Mouse (Mus musculus): ENCODE results near the gene Fus.
"Not testable (repeated sequence)": the region's sequence is repeated elsewhere in the genome, so short reads cannot be mapped to it uniquely, and the experiment has no call there.

DNA sequence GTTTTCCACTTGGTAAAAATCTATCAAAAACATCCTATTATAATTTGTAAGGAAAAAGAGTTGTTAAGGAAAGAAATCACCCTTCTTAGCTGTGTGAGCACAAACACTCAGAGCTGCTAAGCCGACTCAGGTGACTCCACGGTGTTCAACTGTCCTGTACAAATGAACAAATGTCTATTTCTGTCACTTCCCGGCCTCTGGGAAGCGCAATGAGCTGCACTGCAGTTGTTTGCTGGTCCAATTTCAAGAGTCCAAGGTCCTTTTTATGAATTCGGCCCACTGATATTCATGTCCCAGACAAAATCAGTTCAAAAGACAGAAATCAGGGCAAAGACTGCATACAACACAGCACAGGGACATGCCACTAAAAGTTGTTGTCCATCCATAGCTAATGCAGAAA is 48.9 kb downstream of the Fus start:
- TF ChIP-seq POLR2A (IDR thresholded peaks at IDR 0.05; ENCODE audit: low read depth, low read length); CTCF (IDR thresholded peaks at IDR 0.05; ENCODE audit: extremely low read depth, insufficient read length, insufficient replicate concordance, low read depth, low read length): not testable (repeated sequence)
